Mouse (Mus musculus) liver, embryonic 15.5 days (tissue): ENCODE results near the gene Cfap77. TPM values are rescaled to one million over a fixed set of nuclear protein-coding genes. Genes with fewer than 3 reads are reported as not detected.
A peak's percentile ranks its signal among the peaks of the same experiment; 100 is the strongest.

Source experiments
- ATAC-seq: fragments of 200-750 bp; cut with Nextera tagmentation; 2 replicates; pipeline ENCODE4 v1.8.0; 2017; ENCODE audit warnings: moderate number of reproducible peaks, mild to moderate bottlenecking, moderate library complexity; ENCODE audit not compliant: insufficient read depth
- H3K27ac ChIP-seq: fragments of 300-500 bp; sonication (generic); replicated peaks from 2 replicates; pipeline ENCODE4 v1.5.1; 2015; ENCODE audit warnings: mild to moderate bottlenecking, inconsistent platforms
- H3K27me3 ChIP-seq: fragments of 300-500 bp; sonication (generic); 2 replicates; pipeline ENCODE4 v1.6.1; 2015; ENCODE audit warnings: mild to moderate bottlenecking, inconsistent platforms
- H3K36me3 ChIP-seq: fragments of 300-500 bp; sonication (generic); replicated peaks from 2 replicates; pipeline ENCODE4 v1.6.1; 2015; ENCODE audit warnings: moderate library complexity, mild to moderate bottlenecking, inconsistent platforms
- H3K4me1 ChIP-seq: fragments of 300-500 bp; sonication (generic); replicated peaks from 2 replicates; pipeline ENCODE4 v1.6.1; 2015; ENCODE audit warnings: inconsistent platforms
- H3K4me2 ChIP-seq: fragments of 300-500 bp; sonication (generic); 2 replicates; pipeline ENCODE4 v1.6.1; 2015; ENCODE audit warnings: moderate library complexity, mild to moderate bottlenecking, inconsistent platforms
- H3K4me3 ChIP-seq: fragments of 300-500 bp; sonication (generic); replicated peaks from 2 replicates; pipeline ENCODE4 v1.5.1; 2015; ENCODE audit warnings: mild to moderate bottlenecking, inconsistent platforms
- H3K9ac ChIP-seq: fragments of 300-500 bp; sonication (generic); 2 replicates; pipeline ENCODE4 v1.6.1; 2015; ENCODE audit warnings: moderate library complexity, mild to moderate bottlenecking, inconsistent platforms
- H3K9me3 ChIP-seq: fragments of 300-500 bp; sonication (generic); replicated peaks from 2 replicates; pipeline ENCODE4 v1.6.1; 2016; ENCODE audit warnings: inconsistent platforms
- WGBS: fragments of 180-500 bp; shearing (Covaris S2); methylation state at CpG from one replicate; pipeline ENCODE4 v1.1.7; 2015; ENCODE audit warnings: mixed read lengths; ENCODE audit not compliant: insufficient replicate concordance; 5-methylcytosine and 5-hydroxymethylcytosine counted together
- polyA plus RNA-seq: library from polyadenylated mRNA; unstranded; fragments of >200 nt; fragmentation: Nextera tagmentation; extraction: Ambion mirVana; gene quantifications from 2 replicates; pipeline ENCODE4 v1.2.1, GENCODE M21; 2015

Gene Cfap77
- polyA plus RNA-seq, 1 experiment from 2014 or later, result not detected

DNA sequence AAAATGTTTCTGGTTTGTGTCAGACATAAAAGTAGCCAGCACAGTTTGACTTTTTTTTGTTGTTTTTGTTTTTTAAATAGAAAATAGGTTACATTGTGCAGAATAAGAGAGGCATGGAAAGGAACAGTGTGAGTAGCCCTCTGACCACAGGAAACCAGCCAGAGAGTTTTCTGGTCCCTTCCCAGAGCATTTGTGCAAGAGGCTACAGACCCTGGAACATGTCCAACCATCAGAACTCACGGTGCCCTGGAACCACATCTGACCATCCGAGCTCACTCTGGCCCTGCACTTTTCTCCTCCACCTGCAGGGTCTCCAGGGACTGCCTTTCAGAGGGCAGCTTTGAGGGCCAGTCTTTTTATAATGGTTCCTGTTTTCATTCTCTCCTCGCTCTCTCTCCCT, 27.1 kb upstream of the Cfap77 start:
- no peak for ATAC-seq
- WGBS, result 73% methylated on average over 3 of the region's 3 CpGs
- H3K4me2 ChIP-seq, result no peak overlapping the region
- no peak overlapping the region for H3K4me3 ChIP-seq
- H3K27me3 ChIP-seq, result no peaks in the 10 kb centered on the region
- H3K4me1 ChIP-seq, result no peaks in the 10 kb centered on the region
- H3K9ac ChIP-seq, result no peak overlapping the region
- H3K27ac ChIP-seq, result no peak overlapping the region
- peaks cover 89% of the 10 kb centered on the region for H3K36me3 ChIP-seq
- H3K9me3 ChIP-seq, result no peaks in the 10 kb centered on the region

DNA sequence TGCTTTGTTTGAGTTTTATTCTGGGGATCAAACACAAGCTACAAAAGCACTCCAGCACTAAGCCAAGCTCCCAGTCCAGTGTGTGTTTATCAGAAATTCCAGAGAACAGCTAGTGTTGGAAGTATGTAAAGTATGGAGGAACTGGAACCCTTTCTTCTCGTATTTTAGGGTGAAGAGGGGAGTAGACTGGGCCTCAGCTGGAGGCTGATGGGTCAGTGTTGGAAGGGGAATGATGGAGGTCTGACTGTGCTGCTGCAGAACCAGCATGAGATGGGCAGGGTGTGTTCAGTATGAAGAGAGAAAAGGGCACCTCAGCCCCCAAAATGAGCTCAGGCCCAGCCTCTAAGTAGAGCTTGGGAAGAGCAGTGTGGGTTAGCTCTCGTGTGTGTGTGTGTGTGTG, 21.4 kb upstream of the Cfap77 start:
- Histone ChIP-seq H3K4me1 (no peaks in the 10 kb centered on the region), H3K4me3 (no peak overlapping the region), H3K4me2 (no peak overlapping the region), H3K27me3 (no peaks in the 10 kb centered on the region), H3K9me3 (no peaks in the 10 kb centered on the region), H3K27ac (no peak overlapping the region), H3K9ac (no peak overlapping the region), H3K36me3 (peaks cover 87% of the 10 kb centered on the region)
- ATAC-seq, result no peak
- 73% methylated on average over 2 of the region's 2 CpGs for WGBS

DNA sequence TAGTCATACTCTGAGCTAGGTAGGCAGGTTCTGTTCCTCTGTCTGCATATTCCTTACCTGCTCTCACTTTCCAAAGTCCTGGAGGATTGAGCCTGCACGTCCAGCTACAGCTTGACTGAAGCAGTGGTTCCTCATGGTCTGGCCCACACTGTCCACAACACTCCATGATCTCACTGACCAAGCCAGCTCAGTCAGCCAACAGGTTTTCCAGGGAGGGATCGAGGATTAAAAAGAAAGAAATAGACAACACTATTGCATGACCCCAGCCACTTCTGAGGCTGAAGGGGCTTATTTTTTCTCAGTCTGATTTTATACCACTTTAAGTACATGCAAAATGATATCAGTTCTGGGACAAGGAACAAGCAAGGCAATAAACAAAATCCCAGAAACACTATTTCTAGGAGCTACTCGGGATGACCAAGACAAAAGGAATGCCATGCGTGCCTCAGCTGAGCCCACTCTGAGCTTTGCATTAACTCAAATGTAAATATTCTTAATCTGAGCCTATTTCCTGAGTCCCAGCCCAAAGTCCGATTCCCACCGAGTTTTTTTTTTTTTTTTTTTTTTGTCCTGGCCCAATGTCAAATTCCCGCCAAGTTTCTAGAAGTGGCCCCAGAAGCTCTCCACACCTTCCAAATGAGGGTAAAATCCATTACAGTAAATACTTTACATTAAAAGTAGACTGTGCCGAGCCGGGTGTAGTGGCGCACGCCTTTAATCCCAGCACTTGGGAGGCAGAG, 20.6 kb upstream of the Cfap77 start:
- H3K36me3 ChIP-seq, result peaks cover 87% of the 10 kb centered on the region

DNA sequence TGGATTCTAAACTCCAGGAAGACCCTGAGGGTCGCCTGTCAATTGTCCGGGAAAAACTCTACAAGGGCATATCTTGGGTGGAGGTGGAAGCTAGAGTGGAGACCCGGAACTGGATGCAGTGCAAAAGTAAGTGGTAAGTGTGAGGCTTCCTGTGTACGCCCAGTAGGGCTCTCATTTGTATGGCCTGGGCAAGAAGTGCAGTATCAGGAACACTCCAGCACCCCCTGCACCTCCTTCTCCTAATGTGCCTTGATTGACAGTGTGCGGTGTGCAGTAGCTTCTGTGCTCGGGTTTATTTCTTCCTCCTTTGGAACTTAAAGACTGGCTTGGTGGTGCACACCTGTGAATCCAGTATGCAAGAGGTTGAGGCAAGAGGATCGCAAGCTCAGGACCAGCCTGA, 19.8 kb upstream of the Cfap77 start:
- Histone ChIP-seq H3K4me2 (no peak overlapping the region), H3K4me3 (no peak overlapping the region), H3K4me1 (no peaks in the 10 kb centered on the region), H3K9me3 (no peaks in the 10 kb centered on the region), H3K36me3 (peaks cover 85% of the 10 kb centered on the region), H3K27ac (no peak overlapping the region), H3K27me3 (no peaks in the 10 kb centered on the region), H3K9ac (no peak overlapping the region)
- 80% methylated on average over 7 of the region's 7 CpGs for WGBS
- ATAC-seq, result no peak

More for the DNA sequence above, 20.6 kb upstream of the Cfap77 start:
- 77% methylated on average over 11 of the region's 11 CpGs for WGBS
- no peaks in the 10 kb centered on the region for H3K27me3 ChIP-seq
- no peaks in the 10 kb centered on the region for H3K4me1 ChIP-seq
- H3K9ac ChIP-seq, result no peak overlapping the region
- H3K27ac ChIP-seq, result no peak overlapping the region
- ATAC-seq, result no peak
- no peak overlapping the region for H3K4me3 ChIP-seq
- H3K4me2 ChIP-seq, result no peak overlapping the region
- no peaks in the 10 kb centered on the region for H3K9me3 ChIP-seq

DNA sequence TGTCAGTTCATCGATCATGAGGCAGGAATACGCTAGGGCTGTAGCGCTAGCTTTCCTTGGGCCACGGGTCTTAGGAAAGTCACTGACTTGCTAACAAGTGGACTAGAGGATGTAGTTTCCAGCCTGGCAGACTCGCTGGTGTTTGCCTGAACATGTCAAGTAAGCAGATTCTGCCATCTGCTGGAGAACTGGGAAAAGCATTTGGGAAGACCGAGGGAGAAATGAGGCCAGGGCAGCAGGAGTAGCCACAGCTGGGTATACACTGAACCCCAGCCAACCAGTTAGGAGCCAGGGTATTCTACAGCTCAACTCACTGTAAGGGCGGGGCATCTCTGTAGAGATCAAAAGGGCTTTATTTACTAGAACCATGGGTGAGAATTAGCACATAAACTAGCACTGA, 11.5 kb upstream of the Cfap77 start:
- Histone ChIP-seq H3K36me3 (peaks cover 55% of the 10 kb centered on the region), H3K9ac (no peak overlapping the region), H3K4me3 (no peak overlapping the region), H3K27me3 (no peaks in the 10 kb centered on the region), H3K27ac (no peak overlapping the region), H3K9me3 (no peaks in the 10 kb centered on the region), H3K4me1 (peaks cover 12% of the 10 kb centered on the region), H3K4me2 (no peak overlapping the region)
- ATAC-seq, result no peak
- 75% methylated on average over 7 of the region's 7 CpGs for WGBS

DNA sequence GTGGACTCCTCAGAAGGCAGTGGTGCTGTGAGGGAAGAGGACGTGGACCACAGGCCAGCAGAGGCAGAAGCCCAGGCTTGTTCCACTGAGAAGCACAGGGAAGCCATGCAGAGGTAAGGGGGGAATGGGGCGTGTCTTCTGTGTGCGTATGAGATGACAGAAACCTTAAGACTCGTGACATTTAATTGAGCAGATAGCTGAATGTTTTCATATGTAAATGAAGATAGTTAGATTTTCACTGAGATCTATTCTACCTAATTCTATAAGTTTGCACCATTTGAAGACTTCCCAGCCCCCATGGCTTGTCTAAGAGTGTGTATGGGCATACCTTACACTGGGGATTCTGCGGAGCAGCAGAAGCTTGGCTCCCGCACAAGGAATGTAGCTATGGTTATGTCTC, 10.9 kb upstream of the Cfap77 start:
- Histone ChIP-seq H3K9me3 (no peaks in the 10 kb centered on the region), H3K27ac (no peak overlapping the region), H3K4me1 (peaks cover 18% of the 10 kb centered on the region), H3K36me3 (peaks cover 49% of the 10 kb centered on the region), H3K4me3 (no peak overlapping the region), H3K9ac (no peak overlapping the region), H3K4me2 (no peak overlapping the region), H3K27me3 (no peaks in the 10 kb centered on the region)
- 75% methylated on average over 6 of the region's 6 CpGs for WGBS
- no peak for ATAC-seq

DNA sequence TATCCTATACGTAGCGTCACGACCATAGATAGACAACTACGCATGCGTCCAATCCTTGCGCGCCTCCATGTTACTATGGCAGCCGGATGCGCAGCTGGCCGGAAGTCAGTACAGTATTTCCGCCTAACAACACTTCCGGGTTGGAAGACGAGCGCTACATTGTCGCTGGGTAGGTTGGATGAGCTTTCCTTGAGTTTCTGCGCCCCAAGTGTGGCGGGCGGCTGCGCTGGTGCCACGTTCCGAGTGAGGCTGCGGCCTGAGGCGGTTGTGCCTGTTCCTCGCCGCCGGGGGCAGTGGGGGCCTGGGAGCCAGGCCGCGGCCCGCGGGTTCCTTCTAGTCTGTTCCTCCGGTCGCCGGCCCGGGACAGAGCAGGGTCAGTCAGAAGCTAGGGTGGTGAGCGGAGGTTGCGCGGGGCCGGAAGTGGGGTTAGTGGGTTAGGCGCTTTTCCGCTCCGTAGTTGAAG, 5.3 kb upstream of the Cfap77 start, which contains the start of gene Ttf1:
TSS of gene Ttf1 (plus strand) at position 128 of the 463 bp plus-strand sequence.
- Histone ChIP-seq H3K27ac (peak within 1 kb of the TSS; percentile 95), H3K9ac (peak within 1 kb of the TSS; percentile 74), H3K4me2 (peak within 1 kb of the TSS; percentile 72), H3K36me3 (0 out of 2 replicates have a peak, but pooled peaks cover 4% of the 10 kb centered on the region), H3K9me3 (no peaks in the 10 kb centered on the region), H3K4me1 (peaks cover 20% of the 10 kb centered on the region), H3K27me3 (peaks cover 30% of the 10 kb centered on the region), H3K4me3 (peak within 1 kb of the TSS; percentile 85)
- ATAC-seq, result peak; percentile 93
- WGBS, result under 1% methylated on average over 41 of the region's 41 CpGs

DNA sequence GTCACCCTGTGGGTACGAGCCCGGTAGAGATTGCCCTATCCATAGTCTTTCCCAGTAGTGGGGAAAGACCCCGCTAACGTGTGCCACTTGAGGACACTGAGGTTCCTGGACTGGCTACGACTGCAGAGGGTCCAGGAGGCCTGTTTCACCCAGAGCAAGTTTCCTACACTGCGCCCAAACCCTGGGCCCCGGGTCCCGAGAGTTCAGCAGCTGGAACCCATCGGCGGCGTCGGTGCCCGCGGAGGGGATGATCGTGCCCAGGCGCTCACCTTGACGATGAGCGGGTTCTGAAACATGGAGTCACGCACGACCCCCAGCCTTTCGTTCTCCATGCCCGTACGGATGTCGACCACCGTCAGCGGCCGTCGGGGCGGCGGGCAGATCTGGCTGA, 326 bp downstream of the Cfap77 start:
- peak overlapping the region; percentile 77 for H3K4me2 ChIP-seq
- H3K9me3 ChIP-seq, result no peaks in the 10 kb centered on the region
- peak overlapping the region; percentile 49 for H3K4me3 ChIP-seq
- WGBS, result 3% methylated on average over 30 of the region's 30 CpGs
- no peak overlapping the region for H3K27ac ChIP-seq
- peaks cover 15% of the 10 kb centered on the region for H3K4me1 ChIP-seq
- H3K9ac ChIP-seq, result no peak overlapping the region
- no peaks in the 10 kb centered on the region for H3K36me3 ChIP-seq
- H3K27me3 ChIP-seq, result peaks cover 49% of the 10 kb centered on the region
- ATAC-seq, result 0 out of 2 replicates have a peak, but pooled peaks have one; percentile 10

DNA sequence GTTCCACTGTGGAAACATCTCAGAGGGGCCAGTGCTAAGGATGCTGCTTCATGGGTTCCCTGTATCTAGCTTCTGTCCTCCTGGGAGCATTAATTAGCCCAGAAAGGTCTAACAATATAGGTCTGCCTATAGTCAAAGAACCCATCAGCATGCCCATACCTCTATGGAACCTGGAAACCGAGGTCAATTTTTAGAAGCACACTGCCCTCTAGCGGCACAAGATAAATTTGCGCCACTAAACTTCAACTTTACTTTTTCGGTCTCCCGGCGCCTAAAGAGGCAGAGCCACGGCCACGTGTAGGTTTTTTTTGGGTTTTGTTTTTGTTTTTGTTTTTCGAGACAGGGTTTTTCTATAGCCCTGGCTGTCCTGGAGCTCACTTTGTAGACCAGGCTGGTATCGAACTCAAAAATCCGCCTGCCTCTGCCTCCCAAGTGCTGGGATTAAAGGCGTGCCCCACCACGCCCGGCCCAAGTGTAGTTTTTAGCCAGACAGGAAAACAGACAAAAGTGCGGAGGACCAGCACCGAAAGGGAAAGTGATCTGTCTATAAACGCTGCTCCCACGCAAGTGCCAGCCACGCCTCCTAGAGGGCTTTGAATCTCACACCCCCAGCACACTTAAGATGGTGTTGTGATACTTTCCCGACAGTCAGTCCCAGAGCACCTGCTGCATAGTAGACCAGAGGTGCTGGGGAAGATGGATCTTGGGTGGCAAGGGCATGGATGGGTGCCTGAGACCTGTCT, 893 bp downstream of the Cfap77 start:
- Histone ChIP-seq H3K9me3 (no peaks in the 10 kb centered on the region), H3K4me1 (peaks cover 15% of the 10 kb centered on the region), H3K9ac (no peak overlapping the region), H3K27me3 (peaks cover 49% of the 10 kb centered on the region), H3K27ac (no peak overlapping the region), H3K4me3 (peak overlapping the region; percentile 49), H3K4me2 (peak overlapping the region; percentile 77), H3K36me3 (no peaks in the 10 kb centered on the region)
- 1% methylated on average over 20 of the region's 20 CpGs for WGBS
- peak; percentile 11; the same call in 1 of the 2 replicates for ATAC-seq

DNA sequence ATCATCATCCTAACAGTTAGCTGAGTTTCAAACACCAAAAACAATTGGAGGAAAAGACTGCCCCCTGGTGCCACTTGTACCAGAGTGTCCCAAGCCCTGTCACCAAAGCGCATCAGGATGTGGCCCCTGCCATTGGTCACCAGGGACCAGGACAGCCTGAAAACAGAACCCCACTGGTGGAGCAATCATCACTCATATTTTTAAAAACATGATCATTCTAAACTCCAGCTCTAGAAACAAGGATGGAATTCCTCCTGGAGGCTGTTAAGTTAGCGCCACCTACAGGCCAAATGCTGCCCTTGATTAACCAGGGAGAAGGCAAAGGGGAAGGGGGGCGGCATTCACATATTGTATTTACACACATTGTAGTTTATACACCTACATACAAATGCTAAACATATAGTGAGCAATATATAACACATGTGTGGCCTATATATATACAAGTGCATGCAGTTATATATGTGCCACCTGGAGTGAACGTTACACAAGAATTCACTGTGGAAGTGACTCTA, 1.9 kb downstream of the Cfap77 start:
- H3K27me3 ChIP-seq, result peaks cover 41% of the 10 kb centered on the region
- H3K36me3 ChIP-seq, result no peaks in the 10 kb centered on the region
- no peak overlapping the region for H3K27ac ChIP-seq
- H3K4me1 ChIP-seq, result peaks cover 15% of the 10 kb centered on the region
- H3K4me2 ChIP-seq, result no peak overlapping the region
- no peak overlapping the region for H3K4me3 ChIP-seq
- no peak overlapping the region for H3K9ac ChIP-seq
- WGBS, result 21% methylated on average over 4 of the region's 4 CpGs
- ATAC-seq, result no peak
- H3K9me3 ChIP-seq, result no peaks in the 10 kb centered on the region

DNA sequence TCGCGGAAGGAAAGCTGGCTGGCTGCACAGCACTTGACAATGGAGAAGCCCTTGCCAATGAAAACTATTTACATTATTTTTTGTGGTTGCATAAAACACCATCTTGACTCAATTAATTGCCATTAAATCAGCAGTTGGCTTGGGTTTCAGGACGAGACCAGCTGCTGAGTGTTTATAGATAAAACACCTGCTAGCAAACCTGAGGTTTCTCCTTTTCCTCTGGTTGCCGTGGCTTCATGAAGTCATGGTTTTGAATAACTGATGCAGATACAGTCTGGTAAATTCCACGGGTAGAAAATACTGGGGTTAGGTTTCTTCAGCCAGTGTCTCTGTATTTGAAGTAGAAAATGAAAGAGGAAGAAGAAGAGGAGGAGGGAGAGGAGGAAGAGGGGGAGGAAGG, 2.9 kb downstream of the Cfap77 start:
- 47% methylated on average over 5 of the region's 5 CpGs for WGBS
- no peak for ATAC-seq

More for the DNA sequence above, 2.9 kb downstream of the Cfap77 start:
- Histone ChIP-seq H3K36me3 (no peaks in the 10 kb centered on the region), H3K27me3 (peaks cover 30% of the 10 kb centered on the region), H3K27ac (no peak overlapping the region), H3K4me2 (no peak overlapping the region), H3K9me3 (no peaks in the 10 kb centered on the region), H3K4me3 (no peak overlapping the region), H3K9ac (no peak overlapping the region), H3K4me1 (peaks cover 15% of the 10 kb centered on the region)
